Mouse (Mus musculus) lung, embryonic 16.5 days (tissue): ENCODE measurements around the gene Zglp1. TPM values are rescaled to one million over a fixed set of nuclear protein-coding genes. Genes with fewer than 3 reads are reported as not detected.

ENCODE experiments used
- ATAC-seq: fragments of 200-750 bp; cut with Nextera tagmentation; 2 replicates; pipeline ENCODE4 v1.8.0; 2017; ENCODE audit warnings: low read depth, mild to moderate bottlenecking, moderate library complexity
- H3K27ac ChIP-seq: fragments of 300-500 bp; sonication (generic); 2 replicates; pipeline ENCODE4 v1.5.1; 2014; ENCODE audit warnings: mild to moderate bottlenecking, control low read depth, low read length
- H3K27me3 ChIP-seq: fragments of 300-500 bp; sonication (generic); 2 replicates; pipeline ENCODE4 v1.6.1; 2014; ENCODE audit warnings: low read depth, low read length, mixed read lengths; ENCODE audit not compliant: control insufficient read depth, insufficient read depth
- H3K36me3 ChIP-seq: fragments of 300-500 bp; sonication (generic); 2 replicates; pipeline ENCODE4 v1.6.1; 2014; ENCODE audit warnings: low read length; ENCODE audit not compliant: control insufficient read depth, insufficient read depth
- H3K4me1 ChIP-seq: fragments of 300-500 bp; sonication (generic); replicated peaks from 2 replicates; pipeline ENCODE4 v1.6.1; 2014; ENCODE audit warnings: low read length, mixed read lengths; ENCODE audit not compliant: control insufficient read depth, insufficient read depth
- H3K4me2 ChIP-seq: fragments of 300-500 bp; sonication (generic); 2 replicates; pipeline ENCODE4 v1.6.1; 2014; ENCODE audit warnings: low read depth, low read length, control low read depth
- H3K4me3 ChIP-seq: fragments of 300-500 bp; sonication (generic); 2 replicates; pipeline ENCODE4 v1.5.1; 2014; ENCODE audit warnings: mild to moderate bottlenecking, low read length, control low read depth
- H3K9ac ChIP-seq: fragments of 300-500 bp; sonication (generic); 2 replicates; pipeline ENCODE4 v1.6.1; 2014; ENCODE audit warnings: low read length, control low read depth
- H3K9me3 ChIP-seq: fragments of 300-500 bp; sonication (generic); 2 replicates; pipeline ENCODE4 v1.6.1; 2016; ENCODE audit warnings: low read length; ENCODE audit not compliant: control insufficient read depth
- WGBS: fragments of 180-500 bp; shearing (Covaris S2); extraction: QIAGEN DNeasy Blood & Tissue Kit; methylation state at CpG from one replicate; pipeline ENCODE4 v1.1.7; 2014; 5-methylcytosine and 5-hydroxymethylcytosine counted together
- polyA plus RNA-seq: library from polyadenylated mRNA; unstranded; fragments of >200 nt; fragmentation: Nextera tagmentation; extraction: Ambion mirVana; gene quantifications from 2 replicates; pipeline ENCODE4 v1.2.1, GENCODE M21; 2015

Gene Zglp1
- polyA plus RNA-seq, 1 experiment from 2014 or later, result 1.1 TPM

- H3K4me2 ChIP-seq, result peak overlapping the region; percentile 16; the same call in 1 of the 2 replicates
- H3K9ac ChIP-seq, result no peak overlapping the region; the same call in 1 of the 2 replicates
- H3K36me3 ChIP-seq, result no peaks in the 10 kb centered on the region
- ATAC-seq, result no peak
- H3K4me3 ChIP-seq, result no peak overlapping the region
- no peaks in the 10 kb centered on the region for H3K4me1 ChIP-seq
- no peaks in the 10 kb centered on the region for H3K9me3 ChIP-seq
- no peak overlapping the region for H3K27ac ChIP-seq
- 39% methylated on average over 15 of the region's 15 CpGs for WGBS
- H3K27me3 ChIP-seq, result no peaks in the 10 kb centered on the region
These were observed 33.7 kb upstream of the Zglp1 start for GRCm38 (mm10) chr9:21100447-21101161.

DNA sequence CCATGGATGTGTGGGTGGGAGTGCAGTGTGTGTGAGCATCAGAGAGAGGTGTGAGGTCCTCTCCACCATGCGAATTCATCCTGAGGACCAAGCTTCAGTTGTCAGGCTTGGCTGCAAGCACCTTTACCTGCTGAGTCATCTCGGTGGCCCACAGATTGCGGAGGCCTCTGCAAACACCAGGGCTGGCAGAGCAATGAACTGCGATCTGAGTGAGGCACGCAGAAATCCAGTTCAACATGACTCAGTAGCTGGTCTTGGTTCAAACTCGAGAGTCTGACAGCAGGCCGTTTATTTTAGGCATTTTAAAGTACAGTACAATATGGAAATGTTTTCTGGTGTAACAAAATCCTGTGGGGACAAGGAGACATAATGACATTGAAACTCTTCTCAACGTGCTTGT is 30.9 kb upstream of the Zglp1 start:
- no peaks in the 10 kb centered on the region for H3K4me1 ChIP-seq

GRCm38 (mm10) chr9:21095958-21096357 is 29.1 kb upstream of the Zglp1 start:
- Histone ChIP-seq H3K4me1 (peaks cover under 1% of the 10 kb centered on the region; the same call in 1 of the 2 replicates), H3K4me2 (no peak overlapping the region), H3K9ac (no peak overlapping the region), H3K9me3 (no peaks in the 10 kb centered on the region), H3K27ac (no peak overlapping the region), H3K27me3 (no peaks in the 10 kb centered on the region), H3K4me3 (no peak overlapping the region), H3K36me3 (no peaks in the 10 kb centered on the region)
- 94% methylated on average over 4 of the region's 4 CpGs for WGBS
- ATAC-seq, result no peak

More for the DNA sequence above, 30.9 kb upstream of the Zglp1 start:
- Histone ChIP-seq H3K9me3 (no peaks in the 10 kb centered on the region), H3K4me2 (no peak overlapping the region), H3K9ac (no peak overlapping the region), H3K27me3 (no peaks in the 10 kb centered on the region), H3K4me3 (no peak overlapping the region), H3K36me3 (no peaks in the 10 kb centered on the region), H3K27ac (no peak overlapping the region)
- ATAC-seq, result no peak
- 66% methylated on average over 8 of the region's 8 CpGs for WGBS

DNA sequence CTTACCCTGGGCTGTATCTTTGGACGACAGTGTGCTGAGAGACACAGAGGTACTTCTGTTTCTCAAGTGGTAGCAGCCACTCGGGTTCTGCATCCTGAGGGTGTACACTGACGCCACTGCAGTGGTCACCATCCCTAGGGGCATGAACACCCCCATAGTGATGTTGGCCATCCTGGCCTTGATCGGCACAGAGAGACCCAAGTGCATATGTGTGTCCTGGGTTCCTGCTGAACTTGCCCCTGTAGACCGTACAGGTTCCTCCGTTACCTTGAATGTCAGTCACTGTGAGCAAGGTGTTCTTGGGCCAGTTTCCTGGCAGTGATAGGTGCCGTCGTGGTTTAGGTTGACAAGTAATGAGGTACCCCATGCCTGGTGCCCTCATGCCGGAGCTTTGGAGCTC is 26.5 kb upstream of the Zglp1 start:
- Histone ChIP-seq H3K4me1 (peaks cover 9% of the 10 kb centered on the region), H3K4me2 (no peak overlapping the region), H3K9me3 (no peaks in the 10 kb centered on the region), H3K27me3 (no peaks in the 10 kb centered on the region), H3K27ac (no peak overlapping the region), H3K9ac (no peak overlapping the region), H3K4me3 (no peak overlapping the region), H3K36me3 (peaks cover 7% of the 10 kb centered on the region)
- ATAC-seq, result no peak
- 89% methylated on average over 9 of the region's 9 CpGs for WGBS

- peak; percentile 100 for ATAC-seq
- WGBS, result under 1% methylated on average over 54 of the region's 54 CpGs
These were observed 24.9 kb upstream of the Zglp1 start, which contains the start of the genes Gm38431 and Raver1 for GRCm38 (mm10) chr9:21091707-21092320. Gene Gm38431 (minus strand): TSS chr9:21091997. Gene Raver1 (minus strand): TSS chr9:21092008.

DNA sequence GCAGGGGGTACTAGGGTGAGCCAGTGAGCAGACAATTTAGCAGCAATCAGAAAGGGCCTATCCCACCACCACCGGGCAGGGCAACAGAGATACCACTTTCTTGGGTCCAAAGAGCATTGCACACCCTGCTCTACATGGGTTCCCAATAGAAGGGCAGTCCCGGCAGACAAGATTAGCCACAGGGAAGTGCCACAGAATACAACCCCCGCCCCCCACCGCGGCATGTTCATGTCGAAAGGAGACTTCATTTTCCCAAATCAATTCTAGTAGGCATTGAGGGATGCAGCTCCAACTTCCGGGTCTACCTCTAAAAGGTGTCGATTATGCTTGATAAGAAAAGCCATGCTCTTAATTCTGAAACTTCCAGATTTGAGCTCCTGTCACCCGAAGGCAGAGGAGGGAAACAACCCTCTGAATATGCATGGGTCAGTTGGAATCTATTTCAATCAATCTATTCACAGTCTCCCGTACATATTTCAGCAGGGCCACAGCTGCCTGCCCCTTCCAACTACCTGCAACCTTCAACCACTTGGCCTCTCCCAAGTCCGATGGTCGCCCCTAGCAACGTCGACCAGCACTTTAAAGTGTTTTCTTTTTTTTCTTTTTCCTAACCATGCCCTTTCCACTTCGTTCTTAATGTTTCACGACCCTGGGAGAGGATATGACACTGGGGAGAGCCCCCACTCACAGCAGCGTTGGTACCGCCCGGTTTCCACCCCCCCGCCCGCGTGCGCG is 24.2 kb upstream of the Zglp1 start:
- peak; percentile 2; the same call in 1 of the 2 replicates for ATAC-seq
- peak overlapping the region; percentile 83 for H3K9ac ChIP-seq
- H3K9me3 ChIP-seq, result no peaks in the 10 kb centered on the region

More at GRCm38 (mm10) chr9:21091707-21092320, 24.9 kb upstream of the Zglp1 start, which contains the start of the genes Gm38431 and Raver1:
- H3K9me3 ChIP-seq, result no peaks in the 10 kb centered on the region
- peak within 1 kb of the TSS; percentile 85 for H3K4me3 ChIP-seq
- H3K27ac ChIP-seq, result peak within 1 kb of the TSS; percentile 88
- H3K4me2 ChIP-seq, result peak within 1 kb of the TSS; percentile 91
- H3K4me1 ChIP-seq, result peaks cover 9% of the 10 kb centered on the region
- no peaks in the 10 kb centered on the region for H3K27me3 ChIP-seq
- H3K36me3 ChIP-seq, result peaks cover 17% of the 10 kb centered on the region
- peak within 1 kb of the TSS; percentile 83 for H3K9ac ChIP-seq

DNA sequence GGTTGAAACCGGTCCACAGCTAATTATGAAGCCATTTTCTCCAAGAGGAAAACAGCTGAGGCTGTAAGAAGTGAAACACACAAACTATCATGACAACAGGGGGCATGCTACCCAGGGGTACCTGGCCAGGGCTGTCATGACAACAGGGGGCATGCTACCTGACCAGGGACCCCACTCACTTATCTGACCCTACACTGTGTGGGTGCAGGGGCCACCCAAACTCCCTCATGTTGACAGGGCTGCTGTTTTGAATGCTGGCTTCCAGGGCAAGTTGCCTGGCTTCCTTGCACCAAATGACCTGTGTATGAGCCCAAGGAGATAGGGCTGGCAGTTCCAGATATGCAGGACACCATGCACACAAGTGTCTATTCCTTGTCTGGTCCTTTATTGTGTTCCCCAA is 23.6 kb upstream of the Zglp1 start:
- peaks cover 9% of the 10 kb centered on the region for H3K4me1 ChIP-seq
- H3K36me3 ChIP-seq, result peaks cover 28% of the 10 kb centered on the region
- peak overlapping the region; percentile 85 for H3K4me3 ChIP-seq
- 71% methylated on average over 1 of the region's 1 CpGs for WGBS
- H3K4me2 ChIP-seq, result peak overlapping the region; percentile 91
- no peak for ATAC-seq
- no peak overlapping the region for H3K27ac ChIP-seq
- peak overlapping the region; percentile 83 for H3K9ac ChIP-seq
- no peaks in the 10 kb centered on the region for H3K27me3 ChIP-seq
- no peaks in the 10 kb centered on the region for H3K9me3 ChIP-seq

More for the DNA sequence above, 24.2 kb upstream of the Zglp1 start:
- H3K4me3 ChIP-seq, result peak overlapping the region; percentile 85
- peak overlapping the region; percentile 91 for H3K4me2 ChIP-seq
- peaks cover 9% of the 10 kb centered on the region for H3K4me1 ChIP-seq
- H3K27ac ChIP-seq, result peak overlapping the region; percentile 88
- WGBS, result 2% methylated on average over 24 of the region's 24 CpGs
- no peaks in the 10 kb centered on the region for H3K27me3 ChIP-seq
- H3K36me3 ChIP-seq, result peaks cover 22% of the 10 kb centered on the region

DNA sequence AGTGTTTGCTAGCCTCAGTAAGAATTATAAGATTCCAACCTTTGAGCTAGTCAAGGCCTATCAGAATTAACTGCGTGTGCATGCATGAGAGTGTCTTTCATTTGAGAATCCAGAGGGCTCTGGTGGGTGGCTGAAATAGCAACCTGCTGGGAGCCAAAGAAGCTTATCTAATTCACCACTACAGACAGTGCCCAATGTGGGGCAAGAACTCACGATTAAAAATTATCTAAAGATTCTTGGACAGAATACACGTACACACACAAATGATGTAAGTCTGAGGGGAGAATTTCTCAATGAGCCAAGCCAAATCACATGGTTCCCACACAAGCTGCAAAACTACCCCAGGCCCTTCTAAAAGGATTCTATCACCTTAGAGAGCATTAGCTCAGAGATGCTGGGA is 16.4 kb upstream of the Zglp1 start:
- Histone ChIP-seq H3K27ac (no peak overlapping the region), H3K36me3 (peaks cover 80% of the 10 kb centered on the region), H3K4me3 (no peak overlapping the region), H3K4me2 (no peak overlapping the region), H3K9ac (no peak overlapping the region), H3K9me3 (no peaks in the 10 kb centered on the region), H3K27me3 (no peaks in the 10 kb centered on the region), H3K4me1 (no peaks in the 10 kb centered on the region)
- ATAC-seq, result no peak
- 72% methylated on average over 3 of the region's 3 CpGs for WGBS

GRCm38 (mm10) chr9:21081127-21081526 is 14.2 kb upstream of the Zglp1 start:
- no peak for ATAC-seq
- H3K27me3 ChIP-seq, result no peaks in the 10 kb centered on the region
- H3K27ac ChIP-seq, result no peak overlapping the region
- H3K9ac ChIP-seq, result no peak overlapping the region
- H3K4me1 ChIP-seq, result no peaks in the 10 kb centered on the region
- H3K36me3 ChIP-seq, result peaks cover 83% of the 10 kb centered on the region
- no peaks in the 10 kb centered on the region for H3K9me3 ChIP-seq
- H3K4me2 ChIP-seq, result no peak overlapping the region
- H3K4me3 ChIP-seq, result no peak overlapping the region
- 83% methylated on average over 9 of the region's 9 CpGs for WGBS
